Mouse (Mus musculus): Measurements from ENCODE around the gene Cib2.
"Not testable (repeated sequence)": the region's sequence is repeated elsewhere in the genome, so short reads cannot be mapped to it uniquely, and the experiment has no call there.

The Cib2 gene

DNA sequence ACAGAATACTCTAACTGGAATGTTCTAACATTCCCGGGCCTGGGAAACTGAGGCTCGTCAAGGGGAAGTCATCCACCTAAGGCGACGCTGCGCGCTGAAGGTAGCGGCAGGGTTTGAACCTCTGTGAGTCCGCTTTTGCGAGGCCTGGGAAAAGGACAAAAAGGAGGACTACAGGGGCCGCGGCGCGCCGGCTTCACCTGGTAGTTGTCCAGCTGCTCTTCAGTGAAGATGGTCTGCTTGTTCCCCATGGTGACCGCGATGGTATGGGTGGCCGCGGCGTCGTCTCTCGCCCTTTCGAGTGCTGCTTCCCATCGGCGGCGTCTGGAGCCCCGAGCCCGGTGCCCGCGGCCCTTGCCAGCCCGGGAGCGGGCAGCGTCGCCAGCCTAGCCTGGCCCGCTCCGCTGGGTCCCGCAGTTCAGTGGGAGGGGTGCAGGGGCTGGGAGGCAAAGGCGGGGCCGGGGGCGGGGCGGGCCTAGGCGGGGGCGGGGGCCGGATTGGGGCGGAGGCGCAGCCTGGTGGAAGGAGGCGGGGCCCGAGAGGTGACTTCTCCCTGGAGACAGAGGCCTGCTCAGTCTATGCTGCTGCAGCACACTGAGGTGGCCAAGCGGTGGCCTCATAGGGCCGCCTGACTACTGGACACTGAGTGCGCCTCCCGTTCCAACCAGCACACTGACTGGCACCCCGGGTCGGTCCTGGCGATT is at the start of gene Cib2:
TSS of gene Cib2 (minus strand) at position 448 of the 701 bp plus-strand sequence.
- DNase-seq (ENCODE audit: low spot score in 2 of 2): peak; percentile 59 to 73

DNA sequence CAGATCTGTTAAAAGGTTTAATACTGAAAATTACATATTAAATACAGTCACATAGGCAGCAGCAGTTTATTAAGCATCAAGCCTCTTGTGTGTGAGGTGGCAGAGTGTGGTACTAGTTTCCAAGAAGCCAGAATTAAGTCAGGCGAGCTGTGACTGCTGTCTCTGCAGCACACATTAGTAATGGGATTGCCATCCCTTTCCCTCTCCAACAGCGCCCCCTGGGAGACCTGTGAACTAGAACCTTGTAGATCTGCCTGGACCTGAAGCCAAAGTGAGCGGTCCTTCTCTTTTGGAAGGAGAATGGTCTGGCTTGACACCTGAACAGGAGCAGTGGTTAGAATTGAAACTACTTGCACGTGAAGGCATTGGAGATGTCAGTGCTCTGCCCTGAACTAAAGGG is 44.9 kb upstream of the Cib2 start:
- peak; percentile 36 to 62 for DNase-seq (ENCODE audit: low spot score in 2 of 2)

DNA sequence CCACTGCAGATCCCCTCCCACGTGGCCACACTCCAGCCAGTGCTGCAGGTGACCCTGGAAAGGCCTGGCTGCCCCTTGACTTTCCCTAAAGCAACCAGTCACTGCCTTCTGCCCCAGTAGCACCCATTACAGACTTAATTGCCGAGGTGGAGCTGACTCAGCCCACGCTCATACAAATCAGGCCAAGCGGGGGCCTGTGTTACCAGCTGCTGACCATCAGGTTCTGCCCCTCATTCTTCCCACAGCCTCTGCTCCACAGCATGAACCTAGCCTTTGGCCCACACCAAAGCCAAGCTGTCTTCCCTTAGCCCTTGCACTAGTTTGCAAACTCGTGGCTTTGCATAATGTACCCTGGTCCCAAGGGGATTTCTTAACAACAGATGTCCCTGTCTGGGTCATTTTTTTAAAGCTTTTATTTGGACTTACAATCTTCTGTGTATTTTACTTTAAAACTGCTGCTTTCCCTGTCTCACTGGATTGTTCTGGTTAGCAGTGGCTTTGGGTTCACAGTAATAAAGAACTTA is 44.2 kb upstream of the Cib2 start:
- DNase-seq (ENCODE audit: low spot score in 2 of 2): no peak

DNA sequence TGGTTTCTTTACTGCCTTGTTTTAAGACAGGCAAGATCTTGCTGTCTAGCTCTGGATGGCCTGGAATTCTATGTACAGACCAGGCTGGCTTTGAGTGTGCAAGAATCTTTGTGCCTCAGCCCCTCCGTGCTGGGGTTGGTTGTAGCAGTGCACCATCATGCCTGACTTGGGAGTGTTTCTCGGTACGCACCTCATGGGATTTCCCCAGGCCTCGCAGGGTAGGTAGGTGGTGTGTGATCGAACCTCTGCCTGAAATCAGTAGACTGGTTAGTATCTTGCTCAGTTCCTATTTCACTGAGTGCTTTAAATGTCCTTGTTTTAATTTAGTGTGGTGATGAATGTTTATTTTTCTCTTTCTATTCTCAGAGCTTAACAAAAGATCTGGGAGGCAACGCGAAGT is 42.9 kb upstream of the Cib2 start:
- no peak for DNase-seq (ENCODE audit: low spot score in 2 of 2)

DNA sequence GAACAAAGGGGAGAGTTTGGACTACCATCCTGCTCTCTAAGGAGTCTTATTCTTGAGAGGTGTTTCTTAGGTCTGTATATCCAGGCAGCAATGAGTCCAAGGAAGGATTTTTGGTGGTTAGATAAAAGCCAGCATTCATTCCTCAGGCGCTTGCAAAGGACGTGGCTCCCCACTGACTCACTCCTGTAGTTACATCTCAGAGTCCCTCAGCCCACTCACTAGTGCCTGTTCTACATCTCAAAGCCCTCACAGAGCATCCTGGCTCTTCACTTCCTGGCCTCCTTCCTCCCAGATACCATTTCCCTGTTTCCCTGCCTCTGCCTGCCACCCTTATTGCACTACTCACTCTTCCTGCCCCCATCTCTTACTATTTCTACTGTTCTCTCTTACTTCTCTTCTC is 42.4 kb upstream of the Cib2 start:
- peak; percentile 18 to 37 for DNase-seq (ENCODE audit: low spot score in 2 of 2)

DNA sequence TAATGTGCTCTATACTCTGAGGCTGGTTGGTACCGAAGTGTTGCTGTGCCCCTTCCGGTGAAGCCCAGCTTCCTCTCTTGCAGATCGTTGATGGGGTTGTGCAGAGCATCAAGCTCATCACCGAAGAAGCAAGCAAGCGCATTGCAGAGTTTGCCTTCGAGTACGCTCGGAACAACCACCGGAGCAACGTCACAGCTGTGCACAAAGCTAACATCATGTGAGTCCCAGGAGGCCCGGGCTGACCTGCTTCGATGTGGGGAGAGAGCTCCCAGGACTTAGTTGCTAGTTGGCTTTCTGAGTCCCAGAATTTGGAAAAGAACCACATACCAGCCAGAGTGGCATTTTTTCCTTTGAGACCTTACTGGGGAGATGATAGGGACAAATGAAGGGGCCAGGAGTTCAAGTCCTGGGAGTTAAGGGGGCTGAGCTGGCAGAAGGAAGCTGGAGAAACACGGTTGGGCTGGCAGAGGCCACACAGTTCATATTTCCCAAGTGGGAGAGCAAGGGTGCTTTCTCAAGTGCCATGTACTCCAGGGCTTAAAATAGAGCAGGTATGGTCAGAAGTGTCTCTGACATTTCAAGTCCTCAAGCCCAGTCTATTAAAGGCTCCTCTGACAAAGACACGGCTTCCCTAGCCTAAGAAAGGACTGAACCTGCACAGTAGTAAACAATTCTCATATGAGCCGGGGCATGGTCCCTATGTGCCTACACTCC is 36.9 kb upstream of the Cib2 start:
- no peak for DNase-seq (ENCODE audit: low spot score in 2 of 2)

DNA sequence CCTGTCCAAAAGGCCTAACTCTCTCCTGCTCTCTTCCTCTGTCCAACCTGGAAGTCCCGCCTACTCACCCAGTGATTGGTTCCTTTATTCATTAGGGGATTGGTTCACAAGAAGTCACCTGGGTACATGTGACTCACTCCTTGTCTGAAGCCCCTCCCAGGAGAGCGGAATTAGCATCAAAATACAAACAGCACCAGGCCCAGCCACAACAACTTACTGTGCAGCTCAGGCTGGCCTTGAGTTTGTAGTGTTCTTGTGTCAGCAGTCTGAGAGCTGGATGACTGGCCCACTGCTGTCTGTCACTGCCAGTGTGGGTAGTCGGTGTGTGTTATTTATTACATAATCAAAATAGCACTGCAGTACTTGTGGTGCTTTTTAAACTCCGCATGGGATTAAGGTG is 33.6 kb upstream of the Cib2 start:
- DNase-seq (ENCODE audit: low spot score in 2 of 2): not testable (repeated sequence)

DNA sequence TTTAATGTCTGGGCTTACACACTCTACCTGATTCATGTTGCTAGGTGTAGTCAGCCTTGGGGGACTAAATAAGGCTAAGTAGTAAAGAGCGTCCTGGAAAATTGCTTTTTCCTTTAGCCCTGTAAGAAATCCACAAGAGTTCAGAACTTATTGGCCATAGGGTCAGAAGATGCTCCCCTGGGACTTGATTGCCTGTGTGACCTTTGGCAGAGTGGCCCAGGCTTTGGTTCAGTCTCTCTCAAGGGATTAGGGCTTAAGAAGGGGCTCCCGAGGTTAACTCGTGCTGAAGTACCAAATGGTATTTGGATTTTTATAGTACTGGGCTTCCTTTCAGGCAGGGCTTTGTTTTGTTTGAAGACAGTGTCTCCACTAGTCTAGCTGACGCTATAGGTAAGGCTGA is 27.8 kb upstream of the Cib2 start:
- no peak for DNase-seq (ENCODE audit: low spot score in 2 of 2)

DNA sequence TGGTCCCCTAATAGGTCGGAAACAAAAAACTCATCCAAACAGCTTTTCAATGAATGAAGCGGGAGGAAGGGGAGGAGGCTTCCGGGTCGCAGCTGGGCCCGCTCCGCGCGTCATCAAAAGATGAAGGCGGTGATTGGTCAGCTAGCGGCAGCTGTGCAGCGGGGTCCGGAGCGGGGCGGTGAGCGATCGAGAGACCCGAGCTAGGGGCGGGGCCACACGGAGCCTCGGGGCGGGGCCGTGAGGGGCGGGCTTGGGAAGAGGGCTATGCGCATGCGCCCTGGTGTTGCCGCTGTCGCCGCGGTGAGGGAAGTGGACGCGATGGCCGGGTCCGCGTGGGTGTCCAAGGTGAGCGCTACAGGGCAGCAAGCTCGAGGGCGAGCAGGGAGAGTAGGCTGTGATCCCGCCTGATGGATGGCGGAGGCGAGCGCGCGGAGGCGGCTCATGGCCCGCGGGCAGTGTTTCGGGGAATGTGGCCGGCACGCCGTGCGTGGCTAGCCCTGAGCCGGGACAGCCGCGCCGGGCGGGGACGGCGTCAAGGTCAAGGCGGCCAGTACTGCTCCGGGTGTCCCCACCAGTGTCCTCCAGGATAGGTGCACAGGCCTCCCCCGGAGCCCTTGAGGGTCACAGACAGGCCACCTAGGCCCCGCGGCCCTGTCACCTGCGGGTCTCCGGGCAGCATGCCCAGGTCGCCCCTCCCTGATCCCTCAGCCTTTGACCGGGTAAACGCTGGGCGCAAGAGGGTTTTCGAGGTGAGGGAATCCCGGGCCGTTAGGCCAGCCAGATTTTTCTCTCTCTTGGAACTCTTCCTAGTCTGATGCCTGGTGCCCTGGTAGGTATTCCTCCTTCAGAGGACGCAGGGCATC is 26.4 kb upstream of the Cib2 start, which contains the start of gene Idh3a:
TSS of gene Idh3a (plus strand) at position 136 of the 863 bp plus-strand sequence.
- peak; percentile 96 to 98 for DNase-seq (ENCODE audit: low spot score in 2 of 2)

DNA sequence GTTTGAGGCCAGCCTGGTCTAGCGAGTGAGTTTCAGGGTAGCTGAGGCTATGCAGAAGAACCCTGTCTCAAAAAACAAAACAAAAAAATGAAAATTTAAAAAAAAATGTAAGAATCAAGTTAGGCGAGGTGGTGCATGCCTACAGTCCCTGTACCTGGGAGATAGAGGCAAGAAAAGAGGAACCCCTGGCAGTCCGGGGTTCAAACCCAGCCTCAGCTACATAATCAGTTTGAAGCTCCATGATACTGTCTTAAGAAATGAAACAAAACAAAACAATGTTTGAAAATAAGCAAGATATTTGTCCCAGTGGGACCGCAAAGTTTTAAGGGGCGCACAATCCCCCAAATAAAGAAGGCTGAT is 25.8 kb upstream of the Cib2 start:
- no peak for DNase-seq (ENCODE audit: low spot score in 2 of 2)

DNA sequence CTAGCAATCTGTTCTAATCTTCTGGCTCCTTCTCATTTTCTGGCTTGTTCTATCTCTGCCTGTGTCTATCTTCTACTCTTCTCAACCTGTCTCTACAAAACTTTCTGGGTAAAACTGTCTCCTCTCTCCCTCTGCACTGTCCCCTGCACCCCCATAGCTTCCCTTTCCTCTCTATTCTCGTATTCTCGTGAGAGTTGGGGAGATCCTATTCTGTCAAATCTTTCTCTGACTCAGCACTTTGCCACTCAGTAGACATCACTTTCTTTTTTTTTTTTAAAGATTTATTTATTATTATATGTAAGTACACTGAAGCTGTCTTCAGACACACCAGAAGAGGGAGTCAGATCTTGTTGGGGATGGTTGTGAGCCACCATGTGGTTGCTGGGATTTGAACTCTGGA is 24.1 kb upstream of the Cib2 start:
- not testable (repeated sequence) for DNase-seq (ENCODE audit: low spot score in 2 of 2)

DNA sequence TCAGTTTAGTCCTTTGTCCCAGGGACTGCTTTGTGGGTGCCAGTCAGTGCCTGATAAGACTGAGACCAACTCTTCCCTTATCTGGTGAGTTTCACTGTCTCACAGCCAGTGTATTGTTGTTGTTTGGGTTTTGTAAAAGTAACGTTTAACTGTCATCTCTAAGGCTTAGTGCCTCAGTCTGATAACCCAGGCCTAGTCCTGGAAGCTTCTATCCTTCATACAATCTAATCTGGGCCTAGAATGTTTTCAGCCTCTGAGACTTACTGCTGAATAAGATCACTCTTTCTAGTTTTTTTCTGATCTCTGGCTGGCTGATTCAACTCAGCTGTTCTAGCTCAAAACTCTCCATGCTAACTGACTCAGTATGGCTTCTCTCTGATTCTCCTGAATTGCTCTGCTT is 23.7 kb upstream of the Cib2 start:
- no peak for DNase-seq (ENCODE audit: low spot score in 2 of 2)

DNA sequence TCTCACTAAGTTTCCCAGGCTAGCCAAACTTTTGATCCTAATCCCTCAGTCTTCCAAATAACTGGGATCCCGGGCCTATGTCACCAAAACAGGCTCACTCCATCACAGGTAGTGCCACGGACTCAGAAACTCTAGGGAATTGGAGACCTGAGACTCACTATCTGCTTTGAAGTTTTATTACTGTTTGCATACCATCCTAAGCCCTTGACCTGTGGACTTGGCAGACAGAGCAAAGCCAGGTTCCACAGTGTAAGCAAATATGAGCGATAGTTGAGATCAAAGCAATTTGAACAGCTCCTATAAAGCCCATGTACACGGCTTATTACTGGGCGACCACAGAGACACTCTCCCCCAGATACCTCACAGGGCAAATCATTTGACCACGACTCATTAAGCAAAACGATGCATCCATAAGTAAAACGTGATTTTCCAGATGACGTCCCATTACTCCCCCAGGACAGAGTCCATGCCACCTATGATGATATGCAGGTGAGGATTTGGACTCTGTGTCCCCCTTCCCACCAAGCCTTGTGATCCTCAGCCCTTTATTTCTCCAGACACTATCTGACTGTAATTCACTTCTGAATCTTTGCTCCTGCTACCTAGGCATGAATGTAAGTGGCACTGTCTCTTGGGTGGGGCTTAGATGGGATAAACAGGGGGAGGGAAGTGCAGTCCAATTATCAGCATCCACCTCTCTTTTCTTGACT is 11.3 kb upstream of the Cib2 start:
- no peak for DNase-seq (ENCODE audit: low spot score in 2 of 2)

DNA sequence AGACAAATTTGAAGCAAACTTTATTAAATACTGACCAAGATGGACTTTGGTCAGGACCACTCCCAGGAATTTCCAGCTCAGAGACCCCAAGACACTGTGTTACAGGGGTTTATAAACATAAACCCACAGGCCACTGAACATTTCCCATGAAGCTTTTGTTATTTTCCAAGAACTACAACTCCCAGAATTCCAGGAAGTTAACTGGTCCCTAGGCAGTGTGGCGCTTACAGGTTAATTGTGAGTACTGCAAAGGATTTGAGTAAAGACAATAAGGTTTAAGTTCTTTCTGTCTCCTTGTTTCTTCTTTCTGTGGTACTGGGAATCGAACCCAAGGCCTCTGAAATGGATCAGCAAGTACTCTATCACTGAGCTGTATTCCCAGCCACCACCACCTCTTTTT is 8.7 kb upstream of the Cib2 start:
- DNase-seq (ENCODE audit: low spot score in 2 of 2): no peak

DNA sequence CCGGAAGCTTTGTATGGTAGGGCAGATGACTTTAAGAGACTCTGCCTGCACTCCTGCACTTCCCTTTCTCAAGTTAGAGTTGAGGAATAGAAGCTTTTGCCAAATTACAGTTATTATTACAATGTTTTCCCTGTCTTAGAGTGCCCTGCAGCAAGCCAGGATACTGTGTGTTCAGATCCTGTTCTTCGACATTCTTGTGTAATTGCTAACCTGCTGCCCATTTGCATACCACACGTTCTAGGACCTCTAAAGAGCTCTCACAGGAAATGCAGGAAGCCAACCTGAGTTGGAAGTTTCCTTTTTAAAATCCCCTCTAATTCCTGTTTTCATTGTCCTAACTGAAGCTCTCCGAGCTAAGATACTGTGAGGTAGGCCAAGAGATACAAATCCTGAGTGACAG is 6.9 kb upstream of the Cib2 start:
- no peak for DNase-seq (ENCODE audit: low spot score in 2 of 2)

DNA sequence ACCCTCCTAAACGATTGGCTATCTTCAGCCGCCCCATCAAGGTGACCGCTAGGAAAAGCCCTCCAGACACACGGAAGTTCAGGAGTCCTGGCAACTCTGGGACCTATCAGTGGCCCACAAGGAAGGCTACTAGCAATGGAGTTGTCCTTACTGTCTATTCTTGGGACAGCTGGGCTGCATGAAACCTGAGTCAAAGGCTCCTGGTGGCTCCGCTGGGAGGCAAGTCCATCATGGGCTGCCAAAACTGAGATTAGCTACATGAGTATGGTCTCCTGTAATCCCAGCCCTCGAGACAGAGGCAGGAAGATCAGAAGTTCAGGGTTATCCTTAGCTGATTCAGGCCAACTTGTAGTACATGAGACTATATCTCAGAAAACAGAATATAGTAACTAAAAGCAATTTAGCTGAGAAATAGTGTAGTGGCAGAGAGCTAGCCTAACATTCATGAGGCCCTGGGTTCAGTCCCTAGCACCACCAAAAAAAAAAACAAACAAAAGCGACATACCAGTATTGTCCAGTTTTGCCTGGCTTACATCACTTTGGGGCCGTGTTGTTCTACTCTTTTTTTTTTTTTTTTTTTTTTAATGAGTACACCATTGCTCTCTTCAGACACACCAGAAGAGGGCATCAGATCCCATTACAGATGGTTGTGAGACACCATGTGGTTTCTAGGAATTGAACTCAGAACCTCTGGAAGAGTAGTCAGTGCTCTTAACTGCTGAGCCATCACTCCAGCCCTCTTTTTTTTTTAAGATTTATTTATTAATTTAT is 998 bp upstream of the Cib2 start:
- DNase-seq (ENCODE audit: low spot score in 2 of 2): no peak

DNA sequence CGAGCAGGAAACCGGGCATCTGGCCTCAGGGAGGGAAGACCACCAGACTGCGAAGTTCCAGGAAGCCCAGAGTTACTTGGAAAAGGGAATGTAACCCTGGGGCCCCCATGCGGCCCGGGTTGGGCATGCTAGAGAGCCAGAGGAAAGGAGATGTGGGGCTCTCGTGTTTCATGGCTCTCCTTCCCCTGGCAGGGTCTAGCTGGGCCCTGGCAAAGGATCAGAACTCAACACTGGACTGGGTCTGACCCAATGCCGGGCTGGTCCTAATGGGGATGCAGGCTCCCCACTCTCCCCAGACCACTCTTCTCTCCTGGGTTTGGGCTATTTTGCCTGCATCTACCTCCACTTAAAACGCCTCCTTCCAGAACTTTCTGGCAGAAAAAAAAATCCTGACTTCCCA is 1.3 kb downstream of the Cib2 start:
- no peak for DNase-seq (ENCODE audit: low spot score in 2 of 2)

DNA sequence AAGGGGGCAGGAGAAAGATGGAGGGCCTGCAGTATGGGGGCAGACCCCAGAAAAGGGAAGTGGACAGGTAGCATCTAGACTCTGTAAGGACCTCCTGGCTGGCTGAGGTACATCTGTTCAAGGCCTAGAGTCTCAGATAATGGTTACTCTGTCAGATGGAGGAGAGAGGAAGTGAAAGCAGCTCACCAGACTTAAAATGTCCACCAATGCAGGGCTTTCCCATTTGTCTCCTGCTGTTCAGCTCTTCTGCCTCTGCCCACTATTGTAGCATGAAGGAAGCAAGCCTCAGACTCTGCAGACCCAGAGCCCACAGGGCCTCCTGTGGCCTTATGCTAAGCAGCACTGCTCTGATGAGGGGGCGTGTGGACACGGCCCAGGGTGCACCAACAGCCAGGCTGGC is 5.0 kb downstream of the Cib2 start:
- DNase-seq (ENCODE audit: low spot score in 2 of 2): no peak

DNA sequence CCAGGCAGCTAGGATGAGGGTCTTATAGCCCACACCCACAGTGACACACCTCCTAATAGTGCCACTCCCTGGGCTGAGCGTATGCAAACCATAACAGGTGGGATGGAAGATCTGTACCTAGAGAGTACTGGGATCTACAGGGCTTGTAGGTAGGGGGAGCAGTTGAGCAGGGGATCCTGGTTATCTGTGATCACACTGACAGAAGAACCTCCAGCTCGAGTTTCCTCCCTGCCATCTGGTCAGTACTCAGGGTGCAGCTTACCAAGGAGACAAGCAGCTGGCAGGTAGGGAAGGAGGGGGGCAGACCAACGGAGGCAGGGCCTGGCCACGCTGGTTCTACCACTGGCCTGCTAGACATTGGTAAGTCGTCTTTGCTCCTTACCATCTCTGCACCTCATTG is 7.6 kb downstream of the Cib2 start:
- DNase-seq (ENCODE audit: low spot score in 2 of 2): peak in 1 of 2 experiments; percentile 52

DNA sequence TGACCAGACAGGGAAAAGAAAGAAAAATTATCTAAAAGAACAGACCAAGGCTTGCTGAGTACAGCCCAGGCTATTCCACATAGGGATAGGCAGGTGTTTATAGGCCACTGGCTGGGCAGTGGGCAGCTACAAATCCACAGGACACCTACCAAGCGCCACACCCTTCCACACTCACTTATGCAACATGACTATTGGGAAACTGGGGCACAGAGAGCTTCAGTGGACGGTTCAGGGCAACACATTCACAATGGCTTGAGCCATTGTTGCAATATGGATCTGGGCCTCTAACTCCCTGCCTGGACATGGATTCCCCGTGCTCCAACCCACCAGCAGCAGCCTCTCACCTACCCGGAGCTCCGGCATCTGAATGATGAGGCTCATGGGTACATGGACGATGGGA is 10.6 kb downstream of the Cib2 start:
- no peak for DNase-seq (ENCODE audit: low spot score in 2 of 2)

DNA sequence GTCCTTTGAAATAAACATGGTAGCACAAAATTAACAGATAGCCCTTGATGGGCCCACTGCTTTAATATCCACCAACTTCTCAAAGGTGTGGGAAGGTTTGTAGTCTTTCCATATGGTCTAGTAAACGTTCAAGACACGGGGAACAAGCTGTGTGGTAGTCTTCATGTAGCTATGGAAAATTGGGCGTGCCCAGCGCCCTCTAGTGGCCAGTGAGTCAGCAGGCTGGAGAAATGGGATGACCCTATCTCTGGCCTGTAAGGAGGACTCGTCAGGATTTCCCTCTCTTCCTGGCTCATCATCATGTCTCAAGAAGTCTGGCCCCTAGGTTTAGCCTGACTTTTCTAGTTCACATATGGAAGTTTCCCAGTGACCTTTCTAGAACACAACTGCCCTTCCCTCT is 12.5 kb downstream of the Cib2 start:
- DNase-seq (ENCODE audit: low spot score in 2 of 2): peak; percentile 46 to 69
